Mouse (Mus musculus) T-helper 17 cell (primary cell): ENCODE results near the gene Fkbp15.
"Not testable (repeated sequence)": the region's sequence is repeated elsewhere in the genome, so short reads cannot be mapped to it uniquely, and the experiment has no call there.

ENCODE experiments used
- in situ Hi-C, 2 experiments: fragments of 300-600 bp; cut with MboI, MseI; formaldehyde crosslinking; loops; 1 replicate in 1 of 2; 2 replicates in 1 of 2; pipeline ENCODE4 v1.15.1; 2025; ENCODE audit warnings: high pct_unique_total_duplicates in 2 of 2

Fkbp15 gene

GRCm38 (mm10) chr4:62285576-62285975, 74.8 kb downstream of the Fkbp15 start:
- in situ Hi-C loops: no loop called here

GRCm38 (mm10) chr4:62282969-62283368, 77.4 kb downstream of the Fkbp15 start:
- in situ Hi-C loops: no loop called here

GRCm38 (mm10) chr4:62281319-62281718, 79.0 kb downstream of the Fkbp15 start:
- in situ Hi-C loops: no loop called here

DNA sequence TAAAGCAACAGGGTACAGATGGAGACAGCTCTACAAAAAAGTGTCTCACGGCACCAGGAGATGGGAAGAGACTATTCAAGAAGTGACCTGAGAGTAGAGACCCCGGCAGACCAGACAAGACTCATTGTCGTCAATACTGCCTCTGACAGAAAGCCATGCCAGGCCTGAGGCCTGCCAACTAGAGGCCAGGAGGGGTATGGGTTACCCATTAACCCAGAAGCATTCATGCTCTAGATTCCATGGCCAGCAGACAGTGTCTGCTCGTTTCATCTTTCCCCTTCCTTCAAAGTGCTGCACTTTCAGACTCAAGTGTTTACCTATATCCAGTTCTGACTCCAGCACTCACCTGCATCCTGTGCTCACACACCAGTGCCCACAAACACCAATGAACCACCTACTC, 82.3 kb downstream of the Fkbp15 start:
- in situ Hi-C loops: no loop called here

GRCm38 (mm10) chr4:62277222-62277621, 83.1 kb downstream of the Fkbp15 start:
- in situ Hi-C loops: no loop called here

DNA sequence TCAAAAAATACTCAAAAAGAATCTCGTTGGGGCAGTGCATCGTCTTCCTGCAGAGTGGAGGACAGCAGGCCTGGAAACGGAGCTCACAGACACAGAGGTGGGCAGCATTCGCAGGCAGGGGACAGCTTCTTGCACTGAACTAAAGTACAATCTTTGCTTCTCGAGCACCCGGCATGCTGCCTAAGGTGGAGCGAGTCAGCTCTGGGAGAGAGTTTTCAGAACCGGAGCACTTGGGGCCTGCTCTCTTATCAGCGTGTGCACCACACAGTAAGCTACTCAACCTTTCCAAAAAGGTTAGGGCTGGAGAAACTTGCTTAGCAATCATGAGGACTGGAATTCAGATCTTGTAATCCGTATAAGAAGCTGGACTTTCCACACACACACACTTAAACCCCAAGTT, 83.7 kb downstream of the Fkbp15 start:
- in situ Hi-C loops: no loop called here

GRCm38 (mm10) chr4:62274841-62275536, 85.4 kb downstream of the Fkbp15 start:
- in situ Hi-C loops: no loop called here

GRCm38 (mm10) chr4:62273916-62274315, 86.4 kb downstream of the Fkbp15 start:
- in situ Hi-C loops: no loop called here

DNA sequence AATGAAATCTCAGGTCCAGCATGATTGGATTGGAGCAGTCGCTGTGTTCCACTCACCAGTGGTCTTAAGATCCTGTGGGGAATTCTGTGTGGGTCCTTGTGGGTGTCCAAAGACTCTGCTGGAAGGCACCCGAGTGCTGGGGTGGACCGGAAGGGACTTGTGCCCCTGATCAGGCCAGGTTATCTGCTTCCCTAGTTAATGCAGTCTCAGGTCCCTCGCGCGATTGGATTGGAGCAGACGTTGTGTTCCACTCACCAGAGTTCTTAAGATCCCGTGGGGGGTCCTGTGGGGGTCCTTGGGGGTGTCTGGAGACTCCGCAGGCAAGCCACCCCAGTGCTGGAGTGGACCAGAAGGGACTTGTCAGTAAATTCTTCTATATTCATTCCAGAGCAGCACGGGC, 87.7 kb downstream of the Fkbp15 start:
- in situ Hi-C loops: no loop called here

DNA sequence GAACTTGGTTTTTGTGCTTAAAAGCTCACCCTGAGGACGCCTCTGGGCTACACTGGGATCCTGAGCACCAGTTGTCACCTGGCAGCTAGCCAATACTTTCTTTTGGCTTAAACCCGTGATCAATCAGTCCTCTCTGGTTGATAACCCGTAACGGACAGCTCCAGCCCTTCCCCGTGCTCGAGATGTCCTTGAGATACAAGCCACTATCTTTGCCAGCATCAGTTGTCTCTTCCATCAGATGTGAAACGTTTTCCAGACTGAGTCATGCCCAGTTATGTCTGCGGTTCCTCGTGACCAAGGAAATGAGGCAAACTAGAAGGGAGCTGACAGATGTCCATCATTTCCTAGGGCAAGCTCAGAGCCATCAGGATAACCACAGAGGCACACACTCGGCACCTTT, 93.2 kb downstream of the Fkbp15 start:
- in situ Hi-C loops: no loop called here

DNA sequence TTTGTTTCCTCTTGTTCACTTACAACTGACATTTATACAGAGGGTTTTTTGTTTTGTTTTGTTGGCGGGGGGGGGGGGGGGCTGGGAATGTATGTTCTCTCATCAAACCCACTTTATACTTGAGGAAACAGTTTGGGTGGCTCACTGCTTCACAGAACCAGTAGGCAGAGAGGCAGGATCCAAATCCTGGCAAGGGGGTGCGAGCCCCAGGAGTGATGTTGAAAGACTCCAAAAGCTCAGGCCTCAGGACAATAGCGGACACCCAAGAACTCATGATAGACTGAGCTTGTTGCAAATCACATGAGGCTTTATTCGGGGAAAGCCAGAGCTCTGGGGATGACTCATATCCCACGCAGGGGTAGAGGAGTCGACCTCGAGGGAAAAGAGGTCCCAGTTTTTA, 94.3 kb downstream of the Fkbp15 start:
- in situ Hi-C loops: not testable (repeated sequence)

GRCm38 (mm10) chr4:62265154-62265836, 95.1 kb downstream of the Fkbp15 start:
- in situ Hi-C loops: no loop called here

- in situ Hi-C loops: no loop called here
Observed at GRCm38 (mm10) chr4:62263133-62263844, 97.1 kb downstream of the Fkbp15 start.

GRCm38 (mm10) chr4:62262276-62262675, 98.1 kb downstream of the Fkbp15 start, which contains the start of gene Slc31a2:
Gene Slc31a2 (plus strand): TSS chr4:62262562.
- in situ Hi-C loops: no loop called here

GRCm38 (mm10) chr4:62256931-62257330, 103.4 kb downstream of the Fkbp15 start:
- in situ Hi-C loops: no loop called here

GRCm38 (mm10) chr4:62254551-62254950, 105.8 kb downstream of the Fkbp15 start:
- in situ Hi-C loops: no loop called here

- in situ Hi-C loops: no loop called here
Observed at GRCm38 (mm10) chr4:62251776-62252175, 108.6 kb downstream of the Fkbp15 start.

- in situ Hi-C loops: no loop called here
Observed at GRCm38 (mm10) chr4:62250896-62251544, 109.3 kb downstream of the Fkbp15 start.
